Mouse (Mus musculus) mesoderm, embryonic 11.5 days (tissue): ENCODE measurements around the gene Asb1.

Experiments
- DNase-seq: peaks from one replicate; pipeline ENCODE4 v3.0.0-alpha.2; 2012; ENCODE audit warnings: low read depth, low spot score

The Asb1 gene

GRCm38 (mm10) chr1:91543974-91544373, 3.6 kb downstream of the Asb1 start:
- no peak for DNase-seq

GRCm38 (mm10) chr1:91545226-91545625, 4.9 kb downstream of the Asb1 start:
- DNase-seq: no peak

GRCm38 (mm10) chr1:91547567-91547966, 7.2 kb downstream of the Asb1 start:
- peak; percentile 20 for DNase-seq

GRCm38 (mm10) chr1:91549073-91549472, 8.7 kb downstream of the Asb1 start:
- DNase-seq: no peak

GRCm38 (mm10) chr1:91557099-91557498, 16.8 kb downstream of the Asb1 start:
- no peak for DNase-seq

GRCm38 (mm10) chr1:91561226-91561625, 20.9 kb downstream of the Asb1 start:
- DNase-seq: no peak

- DNase-seq: no peak
Measured at GRCm38 (mm10) chr1:91562977-91563590, 22.7 kb downstream of the Asb1 start.

GRCm38 (mm10) chr1:91564004-91564403, 23.7 kb downstream of the Asb1 start:
- DNase-seq: no peak

- DNase-seq: no peak
Measured at GRCm38 (mm10) chr1:91564598-91564997, 24.3 kb downstream of the Asb1 start.

- DNase-seq: no peak
Measured at GRCm38 (mm10) chr1:91567269-91567668, 26.9 kb downstream of the Asb1 start.

GRCm38 (mm10) chr1:91572458-91572857, 32.1 kb downstream of the Asb1 start:
- no peak for DNase-seq

GRCm38 (mm10) chr1:91574208-91574607, 33.9 kb downstream of the Asb1 start:
- peak; percentile 30 for DNase-seq

GRCm38 (mm10) chr1:91577883-91578517, 37.7 kb downstream of the Asb1 start:
- DNase-seq: no peak

GRCm38 (mm10) chr1:91580503-91580902, 40.2 kb downstream of the Asb1 start:
- no peak for DNase-seq

GRCm38 (mm10) chr1:91581206-91581605, 40.9 kb downstream of the Asb1 start:
- no peak for DNase-seq

- DNase-seq: peak; percentile 30
Measured at GRCm38 (mm10) chr1:91584969-91585835, 44.9 kb downstream of the Asb1 start.

- no peak for DNase-seq
Measured at GRCm38 (mm10) chr1:91589738-91590137, 49.4 kb downstream of the Asb1 start.

GRCm38 (mm10) chr1:91595521-91596020, 55.2 kb downstream of the Asb1 start:
- no peak for DNase-seq

- no peak for DNase-seq
Measured at GRCm38 (mm10) chr1:91597611-91598010, 57.3 kb downstream of the Asb1 start.

GRCm38 (mm10) chr1:91600671-91601361, 60.5 kb downstream of the Asb1 start:
- DNase-seq: peak; percentile 82

GRCm38 (mm10) chr1:91601362-91602096, 61.2 kb downstream of the Asb1 start:
- DNase-seq: no peak
